Mouse (Mus musculus): Measurements from ENCODE around the gene Acat3. TPM values are rescaled to one million over a fixed set of nuclear protein-coding genes. Genes with fewer than 3 reads are reported as not detected.
A peak's percentile ranks its signal among the peaks of the same experiment; 100 is the strongest.
"Not testable (repeated sequence)": the region's sequence is repeated elsewhere in the genome, so short reads cannot be mapped to it uniquely, and the experiment has no call there.

Acat3 gene
- polyA plus RNA-seq, 1 experiment from 2014 or later = 1.00 TPM

DNA sequence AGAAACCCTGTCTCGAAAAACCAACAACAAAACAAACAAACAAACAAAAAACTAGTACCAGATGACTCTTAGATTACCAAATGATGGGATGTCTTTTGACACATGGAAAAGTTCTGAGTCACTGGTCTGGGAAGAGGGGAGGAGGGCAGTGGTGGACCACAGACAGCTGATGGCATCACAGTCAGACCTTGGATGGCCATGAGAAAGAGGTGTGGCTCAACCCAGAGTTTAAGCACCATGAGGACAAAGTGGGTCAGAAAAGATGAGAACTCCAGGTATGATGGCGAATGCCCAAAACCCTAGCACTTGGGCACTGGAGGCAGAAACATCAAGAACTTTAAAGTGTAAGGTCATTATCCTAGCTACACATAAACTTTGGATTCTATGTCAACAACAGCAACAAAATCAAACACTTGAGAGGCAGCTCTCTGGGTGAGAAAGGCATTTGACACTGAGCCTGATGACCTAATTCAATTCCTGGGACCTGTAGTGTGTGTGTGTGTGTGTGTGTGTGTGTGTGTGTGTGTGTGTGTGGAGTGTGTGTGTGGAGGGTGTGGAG, 2.9 kb downstream of the Acat3 start:
- Histone ChIP-seq H3K4me3 (ENCODE audit: low read depth, low read length) (no peak overlapping the region), H3K27ac (replicated peaks; ENCODE audit: low read depth, low read length) (no peak overlapping the region), H3K4me2 (ENCODE audit: low read depth, low read length) (no peak overlapping the region), H3K9me3 (replicated peaks; ENCODE audit: control insufficient read depth, low read length) (no peaks in the 10 kb centered on the region), H3K36me3 (replicated peaks; ENCODE audit: control insufficient read depth, insufficient read depth, low read depth, low read length) (no peaks in the 10 kb centered on the region), H3K27me3 (ENCODE audit: control insufficient read depth, insufficient read depth, low read length) (no peaks in the 10 kb centered on the region), H3K9ac (replicated peaks; ENCODE audit: low read length) (no peak overlapping the region), H3K4me1 (ENCODE audit: control insufficient read depth, insufficient read depth, low read length) (no peaks in the 10 kb centered on the region)
- DNase-seq (ENCODE audit: low spot score) (no peak), ATAC-seq (replicated peaks; ENCODE audit: insufficient number of reproducible peaks, low FRiP score, low TSS enrichment, low read depth) (no peak)
- 77% methylated on average over 2 of the region's 2 CpGs for WGBS

DNA sequence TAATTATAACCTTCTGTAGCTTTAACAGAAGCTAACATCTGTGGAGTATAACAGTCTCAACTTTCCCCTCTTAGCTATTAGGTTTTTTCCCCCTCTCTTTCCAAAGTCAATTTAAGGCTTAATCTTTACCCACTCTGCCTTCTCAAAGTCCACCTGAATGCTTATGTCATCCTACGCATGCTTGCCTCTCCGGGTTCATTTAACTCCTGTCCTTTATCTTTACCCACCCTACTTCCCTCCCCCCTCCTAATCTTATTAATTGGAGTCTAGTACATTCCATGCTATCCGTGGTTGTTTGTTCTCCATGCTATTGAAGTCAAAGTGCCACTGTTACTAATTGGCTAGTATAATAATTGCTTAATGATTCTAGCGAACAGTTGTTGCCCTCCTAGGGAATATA, 4.7 kb downstream of the Acat3 start:
- no peak overlapping the region for H3K27ac ChIP-seq (replicated peaks; ENCODE audit: low read depth, low read length)
- whole genome bisulfite sequencing = 62% methylated on average over 4 of the region's 4 CpGs
- ATAC-seq (replicated peaks; ENCODE audit: insufficient number of reproducible peaks, low FRiP score, low TSS enrichment, low read depth) (no peak), DNase-seq (ENCODE audit: low spot score) (no peak)
- H3K4me2 ChIP-seq (ENCODE audit: low read depth, low read length) = no peak overlapping the region
- H3K36me3 ChIP-seq (replicated peaks; ENCODE audit: control insufficient read depth, insufficient read depth, low read depth, low read length) = no peaks in the 10 kb centered on the region
- no peak overlapping the region for H3K4me3 ChIP-seq (ENCODE audit: low read depth, low read length)
- H3K4me1 ChIP-seq (ENCODE audit: control insufficient read depth, insufficient read depth, low read length) = no peaks in the 10 kb centered on the region
- H3K9ac ChIP-seq (replicated peaks; ENCODE audit: low read length) = no peak overlapping the region
- no peaks in the 10 kb centered on the region for H3K27me3 ChIP-seq (ENCODE audit: control insufficient read depth, insufficient read depth, low read length)
- no peaks in the 10 kb centered on the region for H3K9me3 ChIP-seq (replicated peaks; ENCODE audit: control insufficient read depth, low read length)

DNA sequence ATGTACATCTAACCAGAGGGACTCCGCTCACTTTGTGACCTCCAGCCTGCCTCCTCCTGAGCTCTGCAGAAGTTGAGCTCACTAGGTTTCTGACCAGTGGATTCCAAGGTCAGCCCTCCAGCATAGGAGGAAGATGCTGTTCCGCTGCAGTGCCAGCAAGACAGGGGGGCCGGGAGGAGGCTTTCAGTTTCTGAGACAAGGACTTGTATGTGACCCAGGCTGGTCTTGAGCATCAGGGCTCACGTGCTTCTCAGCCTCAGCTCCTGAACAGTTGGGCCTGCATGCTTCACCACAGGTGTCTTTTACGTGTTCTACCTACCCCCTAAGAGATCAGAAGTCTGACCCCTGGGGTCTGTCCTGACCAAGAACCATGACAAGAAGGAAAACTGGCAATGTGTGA, 8.8 kb downstream of the Acat3 start:
- not testable (repeated sequence) for H3K4me3 ChIP-seq (ENCODE audit: low read depth, low read length); ATAC-seq (replicated peaks; ENCODE audit: insufficient number of reproducible peaks, low FRiP score, low TSS enrichment, low read depth); H3K4me2 ChIP-seq (ENCODE audit: low read depth, low read length); DNase-seq (ENCODE audit: low spot score); H3K36me3 ChIP-seq (replicated peaks; ENCODE audit: control insufficient read depth, insufficient read depth, low read depth, low read length); H3K9me3 ChIP-seq (replicated peaks; ENCODE audit: control insufficient read depth, low read length); H3K27me3 ChIP-seq (ENCODE audit: control insufficient read depth, insufficient read depth, low read length); H3K4me1 ChIP-seq (ENCODE audit: control insufficient read depth, insufficient read depth, low read length); H3K27ac ChIP-seq (replicated peaks; ENCODE audit: low read depth, low read length); H3K9ac ChIP-seq (replicated peaks; ENCODE audit: low read length)
- 89% methylated on average over 5 of the region's 5 CpGs for WGBS

DNA sequence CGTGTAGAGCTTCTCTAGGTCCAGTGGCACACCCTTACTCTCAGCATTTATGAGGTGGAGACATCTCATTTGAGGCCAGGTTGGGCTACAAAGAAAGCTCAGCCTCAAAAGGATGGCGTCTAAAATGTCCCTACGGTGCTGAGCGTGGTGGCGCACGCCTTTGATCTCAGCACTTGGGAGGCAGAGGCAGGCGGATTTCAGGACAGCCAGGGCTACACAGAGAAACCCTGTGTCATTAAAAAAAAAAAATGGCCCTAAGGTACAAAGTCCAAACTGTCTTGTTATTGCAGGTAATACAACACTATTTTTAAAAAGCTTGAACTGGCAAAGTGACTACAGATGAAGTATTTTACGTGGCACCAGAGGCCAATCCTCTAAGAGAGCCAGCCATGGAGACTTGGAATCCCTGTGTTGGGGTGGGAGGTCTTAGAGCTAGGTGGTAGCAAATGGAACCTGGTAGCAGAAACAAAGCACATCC, 14.7 kb downstream of the Acat3 start:
- Histone ChIP-seq H3K9ac (replicated peaks; ENCODE audit: low read length) (no peak overlapping the region), H3K4me1 (ENCODE audit: control insufficient read depth, insufficient read depth, low read length) (no peaks in the 10 kb centered on the region), H3K4me3 (ENCODE audit: low read depth, low read length) (no peak overlapping the region), H3K27me3 (ENCODE audit: control insufficient read depth, insufficient read depth, low read length) (no peaks in the 10 kb centered on the region), H3K36me3 (replicated peaks; ENCODE audit: control insufficient read depth, insufficient read depth, low read depth, low read length) (peaks cover 19% of the 10 kb centered on the region), H3K9me3 (replicated peaks; ENCODE audit: control insufficient read depth, low read length) (no peaks in the 10 kb centered on the region), H3K27ac (replicated peaks; ENCODE audit: low read depth, low read length) (no peak overlapping the region), H3K4me2 (ENCODE audit: low read depth, low read length) (no peak overlapping the region)
- DNase-seq (ENCODE audit: low spot score) = no peak
- no peak for ATAC-seq (replicated peaks; ENCODE audit: insufficient number of reproducible peaks, low FRiP score, low TSS enrichment, low read depth)
- 89% methylated on average over 8 of the region's 8 CpGs for WGBS

DNA sequence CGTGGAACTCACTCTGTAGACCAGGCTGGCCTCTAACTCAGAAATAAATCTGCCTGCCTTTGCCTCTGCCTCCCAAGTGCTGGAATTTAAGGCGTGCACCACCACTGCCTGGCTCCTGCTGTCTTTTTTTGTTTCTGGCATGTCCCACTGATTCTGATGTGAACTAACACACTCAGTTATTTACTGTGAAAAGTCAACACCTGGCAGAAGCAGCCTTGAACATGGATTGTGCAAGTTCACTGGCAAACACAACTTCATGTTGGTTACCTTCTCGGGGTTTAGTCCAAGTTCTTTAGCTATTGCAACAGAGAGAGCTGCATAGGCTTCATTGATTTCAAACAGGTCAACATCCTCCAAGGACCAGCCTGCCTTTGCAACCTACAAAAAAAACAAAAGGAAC, 15.4 kb downstream of the Acat3 start:
- Histone ChIP-seq H3K36me3 (replicated peaks; ENCODE audit: control insufficient read depth, insufficient read depth, low read depth, low read length) (peaks cover 19% of the 10 kb centered on the region), H3K9me3 (replicated peaks; ENCODE audit: control insufficient read depth, low read length) (no peaks in the 10 kb centered on the region), H3K4me1 (ENCODE audit: control insufficient read depth, insufficient read depth, low read length) (no peaks in the 10 kb centered on the region), H3K27ac (replicated peaks; ENCODE audit: low read depth, low read length) (no peak overlapping the region), H3K27me3 (ENCODE audit: control insufficient read depth, insufficient read depth, low read length) (no peaks in the 10 kb centered on the region), H3K9ac (replicated peaks; ENCODE audit: low read length) (no peak overlapping the region), H3K4me3 (ENCODE audit: low read depth, low read length) (no peak overlapping the region), H3K4me2 (ENCODE audit: low read depth, low read length) (no peak overlapping the region)
- DNase-seq (ENCODE audit: low spot score) = no peak
- 91% methylated on average over 3 of the region's 3 CpGs for WGBS
- ATAC-seq (replicated peaks; ENCODE audit: insufficient number of reproducible peaks, low FRiP score, low TSS enrichment, low read depth) = no peak

DNA sequence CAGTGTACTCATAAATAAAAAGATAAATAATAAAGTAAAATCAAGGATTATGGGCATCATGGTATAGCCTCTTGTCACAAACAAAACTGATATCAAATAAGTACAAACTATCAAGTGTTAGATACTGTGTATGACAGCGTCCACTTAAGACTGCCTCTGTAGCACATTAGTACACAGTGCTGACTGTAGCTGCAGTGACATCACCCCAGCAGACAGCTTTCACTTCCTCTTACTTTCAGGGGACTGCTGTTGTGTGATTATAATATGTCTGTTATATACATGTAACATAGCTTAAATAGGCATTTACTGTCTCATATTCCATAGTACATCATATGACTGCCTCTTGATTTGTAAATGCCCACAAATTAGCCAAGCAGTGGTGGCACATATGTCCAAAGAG, 19.3 kb downstream of the Acat3 start:
- H3K4me2 ChIP-seq (ENCODE audit: low read depth, low read length) = no peak overlapping the region
- no peaks in the 10 kb centered on the region for H3K27me3 ChIP-seq (ENCODE audit: control insufficient read depth, insufficient read depth, low read length)
- 94% methylated on average over 1 of the region's 1 CpGs for WGBS
- no peaks in the 10 kb centered on the region for H3K4me1 ChIP-seq (ENCODE audit: control insufficient read depth, insufficient read depth, low read length)
- H3K9ac ChIP-seq (replicated peaks; ENCODE audit: low read length) = no peak overlapping the region
- no peaks in the 10 kb centered on the region for H3K9me3 ChIP-seq (replicated peaks; ENCODE audit: control insufficient read depth, low read length)
- H3K36me3 ChIP-seq (replicated peaks; ENCODE audit: control insufficient read depth, insufficient read depth, low read depth, low read length) = peaks cover 19% of the 10 kb centered on the region
- no peak for ATAC-seq (replicated peaks; ENCODE audit: insufficient number of reproducible peaks, low FRiP score, low TSS enrichment, low read depth)
- H3K27ac ChIP-seq (replicated peaks; ENCODE audit: low read depth, low read length) = no peak overlapping the region
- H3K4me3 ChIP-seq (ENCODE audit: low read depth, low read length) = no peak overlapping the region
- no peak for DNase-seq (ENCODE audit: low spot score)

DNA sequence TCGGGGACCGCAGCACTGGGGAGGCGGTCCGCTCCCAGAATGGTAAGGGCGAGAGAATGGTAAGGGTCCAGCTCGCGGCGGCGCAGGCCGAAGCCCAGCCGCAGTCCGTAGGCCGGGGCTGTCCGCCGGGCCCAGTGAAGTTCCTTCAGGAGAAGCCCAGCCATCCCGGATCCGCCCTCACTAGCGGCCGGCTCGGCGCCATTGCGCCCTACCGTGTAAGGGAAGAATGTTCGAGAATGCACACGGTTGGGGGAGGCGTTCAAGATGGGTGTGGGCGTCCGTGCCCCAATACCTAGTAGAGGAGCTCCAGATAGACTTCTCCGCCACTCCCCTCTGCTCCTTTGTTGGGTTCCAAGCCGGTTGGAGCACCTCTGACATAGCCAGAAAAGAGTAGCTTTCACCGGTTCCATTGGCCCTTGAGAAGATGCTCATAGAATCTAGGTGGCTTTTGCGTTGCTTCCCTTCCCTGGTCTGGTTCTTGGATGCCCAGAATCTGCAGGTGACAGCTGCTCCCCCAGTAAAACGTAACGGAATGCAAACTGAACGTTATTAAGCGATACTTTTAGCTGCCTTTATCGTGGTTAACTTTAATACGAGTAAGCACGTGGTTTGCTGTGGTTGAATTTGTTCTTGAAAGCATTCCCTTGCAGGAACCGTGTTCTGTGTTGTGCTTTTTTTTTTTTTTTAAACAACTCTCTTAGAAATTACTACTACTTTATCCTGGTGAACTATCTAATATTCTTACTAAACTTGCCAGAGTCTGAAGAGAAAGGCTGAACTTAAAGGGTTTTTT, 23.6 kb downstream of the Acat3 start:
- H3K9me3 ChIP-seq (replicated peaks; ENCODE audit: control insufficient read depth, low read length) = no peaks in the 10 kb centered on the region
- H3K9ac ChIP-seq (replicated peaks; ENCODE audit: low read length) = peak overlapping the region; percentile 95
- no peaks in the 10 kb centered on the region for H3K27me3 ChIP-seq (ENCODE audit: control insufficient read depth, insufficient read depth, low read length)
- DNase-seq (ENCODE audit: low spot score) (peak; percentile 40), ATAC-seq (replicated peaks; ENCODE audit: insufficient number of reproducible peaks, low FRiP score, low TSS enrichment, low read depth) (peak; percentile 57)
- peaks cover 10% of the 10 kb centered on the region for H3K36me3 ChIP-seq (replicated peaks; ENCODE audit: control insufficient read depth, insufficient read depth, low read depth, low read length)
- WGBS = under 1% methylated on average over 40 of the region's 40 CpGs
- peak overlapping the region; percentile 47 for H3K4me2 ChIP-seq (ENCODE audit: low read depth, low read length)
- peak overlapping the region; percentile 89 for H3K4me3 ChIP-seq (ENCODE audit: low read depth, low read length)
- H3K4me1 ChIP-seq (ENCODE audit: control insufficient read depth, insufficient read depth, low read length) = no peaks in the 10 kb centered on the region
- H3K27ac ChIP-seq (replicated peaks; ENCODE audit: low read depth, low read length) = peak overlapping the region; percentile 79

DNA sequence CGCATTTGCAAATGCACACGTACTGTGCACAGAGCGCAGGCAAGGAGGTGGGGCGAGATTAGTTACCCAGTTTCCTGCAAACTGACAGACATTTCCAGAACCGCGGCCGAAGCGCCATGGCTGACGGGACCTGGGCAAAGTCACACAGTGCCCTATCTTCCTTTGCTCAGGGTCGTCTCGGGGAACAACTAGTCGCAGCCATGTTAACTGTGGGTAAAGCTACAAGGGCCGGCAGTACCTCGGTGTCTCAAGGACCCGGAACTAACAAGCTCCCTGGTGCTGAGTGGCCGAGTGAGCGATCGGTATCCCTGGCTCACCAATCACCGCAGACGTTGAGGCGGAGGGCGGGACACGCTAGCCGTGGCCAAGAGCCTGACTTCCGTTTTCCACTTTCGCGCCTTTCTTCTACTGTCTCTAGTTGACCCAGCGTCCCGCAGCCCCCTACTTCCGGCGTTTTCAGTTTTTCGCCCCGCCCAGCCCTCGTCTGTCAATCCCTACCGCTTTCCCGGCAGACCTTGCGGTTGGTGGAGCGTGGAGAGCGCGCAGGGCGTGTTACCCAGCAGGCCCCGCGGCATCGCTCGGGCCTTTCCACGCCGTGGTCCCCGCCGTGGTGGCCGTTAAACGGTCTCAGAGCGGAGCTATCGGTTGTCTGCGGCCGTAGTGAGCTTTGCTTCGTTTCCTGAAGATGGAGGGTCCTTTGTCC, 24.4 kb downstream of the Acat3 start, which contains the start of gene Mrpl18:
Gene Mrpl18, minus strand, starts transcription at position 465 of the 703 bp plus-strand sequence.
- DNase-seq (ENCODE audit: low spot score) (peak; percentile 100), ATAC-seq (replicated peaks; ENCODE audit: insufficient number of reproducible peaks, low FRiP score, low TSS enrichment, low read depth) (peak; percentile 99)
- Histone ChIP-seq H3K27ac (replicated peaks; ENCODE audit: low read depth, low read length) (peak within 1 kb of the TSS; percentile 79), H3K36me3 (replicated peaks; ENCODE audit: control insufficient read depth, insufficient read depth, low read depth, low read length) (peaks cover 8% of the 10 kb centered on the region), H3K4me2 (ENCODE audit: low read depth, low read length) (peak within 1 kb of the TSS; percentile 56), H3K9ac (replicated peaks; ENCODE audit: low read length) (peak within 1 kb of the TSS; percentile 95), H3K4me3 (ENCODE audit: low read depth, low read length) (peak within 1 kb of the TSS; percentile 89), H3K27me3 (ENCODE audit: control insufficient read depth, insufficient read depth, low read length) (no peaks in the 10 kb centered on the region), H3K4me1 (ENCODE audit: control insufficient read depth, insufficient read depth, low read length) (no peaks in the 10 kb centered on the region), H3K9me3 (replicated peaks; ENCODE audit: control insufficient read depth, low read length) (no peaks in the 10 kb centered on the region)
- WGBS = 0% methylated on average over 56 of the region's 56 CpGs
